Mouse (Mus musculus) thymus, postnatal 10 days (tissue): Measurements from ENCODE around the gene Aass.
"Not testable (repeated sequence)": the region's sequence is repeated elsewhere in the genome, so short reads cannot be mapped to it uniquely, and the experiment has no call there.

Experiments used
- DNase-seq, 2 experiments: peaks; one replicate each; pipeline ENCODE4 v3.0.0; 2021; ENCODE audit warnings: low spot score in 2 of 2

Aass gene

DNA sequence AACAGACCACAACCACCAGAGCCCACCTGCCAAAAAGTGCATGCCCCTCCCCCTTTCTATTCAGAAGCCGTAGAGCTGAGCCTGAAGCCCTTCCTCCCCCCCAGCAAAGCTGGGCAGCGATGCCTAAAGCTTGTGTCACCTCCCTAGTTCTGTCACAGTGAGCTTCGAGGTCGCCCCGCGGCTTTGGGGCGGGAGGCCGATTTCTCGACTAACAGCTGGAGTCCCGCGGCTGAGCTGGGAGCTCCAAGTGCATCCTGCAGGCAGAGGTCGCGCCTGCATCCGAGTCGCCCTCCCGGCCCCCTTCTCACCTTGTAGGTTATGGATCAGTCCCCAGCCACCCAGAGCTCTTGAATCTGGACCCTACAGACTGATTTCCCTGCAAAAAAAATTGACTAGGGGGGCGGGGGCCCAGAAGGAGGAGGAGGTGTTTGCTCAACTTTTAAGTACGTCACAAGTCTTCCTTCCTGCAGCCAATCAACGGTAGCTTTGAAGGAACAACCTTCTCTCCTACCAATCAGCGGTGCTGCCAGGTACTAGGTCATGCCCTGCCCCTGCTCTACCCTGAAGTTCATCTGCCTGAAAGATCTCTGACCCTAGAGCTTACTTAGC is at the start of gene Aass:
Gene Aass, minus strand, starts transcription at position 414 of the 609 bp plus-strand sequence.
- DNase-seq, result no peak

DNA sequence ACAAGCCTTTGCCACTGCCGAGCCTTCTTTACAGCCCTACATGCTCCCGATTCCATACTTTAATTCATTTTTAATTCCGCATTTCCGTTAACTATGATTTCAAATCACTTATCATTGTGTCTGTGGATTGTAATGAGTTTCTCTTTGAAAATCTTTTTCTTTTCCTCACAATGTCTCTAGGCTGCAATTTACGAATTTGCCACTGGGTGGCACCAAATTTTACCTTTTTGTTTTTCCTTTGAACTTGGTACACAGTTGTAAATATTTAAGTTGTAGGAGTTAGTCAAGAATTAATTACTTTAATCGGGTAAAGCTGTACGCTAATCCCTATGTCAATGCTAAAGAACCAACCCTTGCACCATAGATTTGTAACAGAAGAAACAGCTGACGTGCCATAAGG is 47.3 kb upstream of the Aass start:
- no peak for DNase-seq

DNA sequence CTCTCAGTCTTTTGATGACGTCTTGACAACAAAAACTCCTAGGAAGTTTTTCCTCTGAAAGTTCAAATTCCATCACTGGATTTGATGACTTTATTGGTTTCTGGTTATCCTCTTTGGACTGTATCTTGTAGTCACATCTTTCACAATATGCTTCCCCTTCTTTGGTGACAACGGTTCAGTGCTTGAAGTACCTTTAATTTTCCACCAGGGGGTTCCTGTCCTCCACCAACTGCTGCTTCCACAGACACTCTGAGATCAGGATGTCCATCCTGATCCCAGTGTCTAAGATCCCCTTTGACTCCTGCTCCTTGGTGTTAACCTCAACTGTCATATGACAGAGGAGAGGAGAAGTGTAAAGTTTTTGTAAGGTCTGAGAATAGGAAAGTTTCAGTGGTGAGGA is 31.0 kb upstream of the Aass start:
- not testable (repeated sequence) for DNase-seq

DNA sequence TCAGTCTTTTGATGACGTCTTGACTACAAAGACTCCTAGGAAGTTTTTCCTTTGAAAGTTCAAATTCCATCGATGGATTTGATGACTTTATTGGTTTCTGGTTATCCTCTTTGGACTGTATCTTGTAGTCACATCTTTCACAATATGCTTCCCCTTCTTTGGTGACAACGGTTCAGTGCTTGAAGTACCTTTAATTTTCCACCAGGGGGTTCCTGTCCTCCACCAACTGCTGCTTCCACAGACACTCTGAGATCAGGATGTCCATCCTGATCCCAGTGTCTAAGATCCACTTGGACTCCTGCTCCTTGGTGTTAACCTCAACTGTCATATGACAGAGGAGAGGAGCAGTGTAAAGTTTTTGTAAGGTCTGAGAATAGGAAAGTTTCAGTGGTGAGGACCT is 23.6 kb upstream of the Aass start:
- not testable (repeated sequence) for DNase-seq

DNA sequence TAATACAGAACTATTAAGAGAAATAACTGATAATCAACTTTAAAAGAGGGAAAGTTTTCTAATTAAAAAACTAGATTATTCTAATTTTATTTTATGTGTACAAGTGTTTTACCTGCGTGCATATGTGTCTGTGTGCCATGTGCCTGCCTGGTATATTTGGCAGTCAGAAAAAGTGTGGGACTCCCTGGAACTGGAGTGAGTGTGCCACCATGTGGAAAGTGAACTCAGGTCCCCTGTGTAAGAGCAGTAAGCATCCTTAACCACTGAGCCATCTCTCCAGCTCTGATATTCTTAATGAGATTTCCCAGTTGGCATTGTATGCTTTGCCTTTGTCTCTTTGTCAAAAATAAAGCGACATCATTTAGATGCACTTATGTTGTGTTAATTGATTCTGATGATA is 20.3 kb upstream of the Aass start:
- DNase-seq, result no peak

DNA sequence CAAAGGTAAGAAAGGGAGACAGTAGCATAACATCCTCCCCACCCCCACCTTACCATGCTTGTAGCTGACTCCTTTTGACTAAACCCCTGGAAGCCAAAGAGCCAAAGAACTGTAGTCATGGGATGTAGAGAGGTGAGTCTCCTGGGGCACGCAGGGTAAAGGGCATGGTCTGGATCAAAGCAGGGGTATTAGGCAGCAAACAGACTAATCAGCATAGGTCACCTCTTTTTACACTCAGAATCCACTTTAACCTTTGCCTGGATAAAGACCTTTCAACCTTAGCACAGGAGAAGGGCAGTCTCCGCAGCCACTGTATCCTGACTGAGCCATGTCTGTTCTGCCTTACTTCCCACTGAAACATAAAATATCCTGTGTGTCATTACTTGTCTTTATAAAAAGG is 14.4 kb upstream of the Aass start:
- no peak for DNase-seq

DNA sequence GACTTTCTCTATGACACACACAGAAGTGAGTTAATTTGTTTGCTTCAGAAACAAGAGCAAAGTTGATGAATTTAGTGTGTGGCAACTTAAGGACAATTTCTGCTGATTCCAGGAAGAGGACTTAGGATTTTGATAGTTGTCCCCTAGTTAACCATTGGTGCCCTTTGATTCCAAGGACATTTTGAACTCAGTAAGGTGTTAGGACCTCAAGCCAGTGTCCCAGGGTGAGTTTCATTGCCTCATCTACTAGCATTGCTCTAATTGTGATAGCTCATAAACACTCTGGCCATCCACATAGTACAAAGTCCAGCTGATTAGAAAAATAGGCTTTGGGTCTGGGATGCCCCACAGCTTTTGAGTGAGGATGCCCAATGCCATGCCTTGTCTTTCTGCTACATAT is 11.2 kb upstream of the Aass start:
- no peak for DNase-seq

DNA sequence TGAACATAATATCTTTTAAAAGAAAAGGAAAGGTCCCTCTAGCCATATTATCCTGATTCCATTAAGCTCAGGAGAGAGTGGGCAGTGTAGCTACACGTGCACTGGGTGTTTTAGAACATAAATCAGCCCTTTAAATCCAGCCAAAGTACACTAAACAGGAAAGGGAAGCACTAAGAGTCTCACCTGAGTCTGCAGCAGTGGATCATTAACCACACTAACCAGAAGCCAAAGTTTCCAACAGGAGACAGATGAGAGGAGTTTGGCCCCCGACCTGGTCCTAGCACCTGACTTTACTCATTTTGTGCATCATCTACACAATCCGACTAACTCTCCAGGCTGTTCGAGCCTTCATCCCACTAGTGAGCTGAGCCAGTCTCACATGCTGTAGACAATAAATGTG is 1.8 kb downstream of the Aass start:
- DNase-seq, result no peak

DNA sequence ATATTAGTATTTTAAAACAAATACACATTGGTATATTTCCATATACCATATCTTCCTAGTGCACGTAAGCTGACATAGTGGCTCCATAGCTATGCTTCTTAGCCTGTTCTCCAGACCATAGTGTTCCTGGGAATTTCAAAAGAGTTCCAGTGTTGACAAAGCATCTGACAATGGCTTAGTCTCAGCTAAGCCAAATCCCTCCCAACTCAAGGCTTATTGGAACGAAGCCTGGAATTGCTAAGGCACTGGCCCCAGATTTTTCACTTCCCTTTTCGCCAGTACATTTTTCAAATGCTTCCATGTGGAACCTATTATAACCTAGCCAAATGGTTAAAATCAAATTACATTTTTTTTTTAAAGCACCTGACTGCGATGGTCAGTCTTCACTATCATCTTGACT is 3.6 kb downstream of the Aass start:
- DNase-seq, result no peak

DNA sequence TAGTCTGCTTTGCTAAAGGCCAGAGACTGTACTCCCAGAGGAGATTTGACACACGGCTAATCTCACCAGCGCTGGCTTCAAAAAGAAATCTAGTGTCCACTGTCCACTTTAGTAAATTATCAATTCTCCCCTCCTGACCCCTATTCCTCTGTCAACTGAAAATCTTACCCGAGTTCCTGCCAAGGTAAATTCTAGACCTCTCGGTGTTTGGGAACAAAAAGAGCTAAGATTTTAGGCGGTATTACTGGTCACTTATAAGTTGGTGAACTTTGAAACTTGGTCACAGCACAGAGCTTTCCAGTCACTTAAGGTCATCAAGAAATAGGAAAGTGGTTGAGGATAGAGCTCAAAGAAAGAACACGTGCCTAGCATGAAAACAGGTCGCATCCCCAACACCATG is 6.1 kb downstream of the Aass start:
- DNase-seq, result no peak

DNA sequence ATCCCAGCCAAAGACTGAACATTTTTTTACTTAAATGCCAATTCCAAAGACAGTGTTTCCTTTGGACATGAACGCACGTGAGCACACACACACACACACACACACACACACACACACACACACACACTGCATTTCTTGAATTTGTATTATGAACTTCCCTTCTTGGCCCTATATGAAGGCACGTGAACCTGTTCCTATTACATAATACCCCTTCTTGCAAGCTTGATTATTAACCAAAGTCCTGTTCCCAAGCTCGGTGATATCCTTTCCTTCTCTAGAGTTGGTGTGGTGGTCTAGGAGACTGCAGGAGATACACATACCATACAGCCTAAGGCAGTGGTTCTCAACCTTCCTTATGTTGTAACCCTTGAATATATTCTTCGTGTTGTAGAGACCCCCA is 7.0 kb downstream of the Aass start:
- DNase-seq, result no peak

DNA sequence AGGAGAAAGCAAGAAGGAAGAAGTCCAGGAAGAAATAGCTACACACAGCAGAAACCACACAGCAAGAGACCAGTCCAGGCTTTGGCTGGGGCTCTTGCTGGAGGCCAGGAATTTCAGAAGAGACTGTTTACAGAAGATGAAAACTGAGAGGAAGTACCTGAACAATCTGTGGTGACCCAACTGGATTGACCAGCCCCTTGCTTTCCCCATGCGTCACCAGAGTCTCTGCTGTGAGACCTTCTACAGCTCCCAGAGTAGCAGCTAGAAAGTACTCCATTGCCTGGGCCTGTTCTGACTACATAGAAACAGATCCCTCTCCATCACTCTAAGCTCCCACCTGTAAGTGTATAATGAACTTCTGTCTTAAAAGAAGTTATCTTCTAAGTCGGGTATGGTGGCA is 8.0 kb downstream of the Aass start:
- no peak for DNase-seq

DNA sequence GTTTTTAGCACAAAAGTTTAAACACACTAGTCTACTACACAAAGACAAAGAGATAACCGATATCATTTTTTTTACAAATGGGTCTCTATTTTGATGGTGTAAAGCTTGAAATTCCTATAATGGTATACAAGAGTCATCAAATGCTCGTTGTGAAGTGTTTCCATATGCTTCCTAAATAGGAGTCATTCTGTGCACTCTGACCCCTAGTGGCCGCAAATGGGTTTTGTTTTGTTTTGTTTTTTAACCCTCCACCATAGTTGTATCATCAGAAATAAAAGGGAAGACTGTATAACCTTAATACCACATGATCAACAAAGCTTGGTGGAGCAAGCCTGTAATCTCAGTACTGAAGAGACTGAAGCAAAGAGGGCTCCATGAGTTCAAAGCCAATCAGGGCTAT is 9.9 kb downstream of the Aass start:
- no peak for DNase-seq

DNA sequence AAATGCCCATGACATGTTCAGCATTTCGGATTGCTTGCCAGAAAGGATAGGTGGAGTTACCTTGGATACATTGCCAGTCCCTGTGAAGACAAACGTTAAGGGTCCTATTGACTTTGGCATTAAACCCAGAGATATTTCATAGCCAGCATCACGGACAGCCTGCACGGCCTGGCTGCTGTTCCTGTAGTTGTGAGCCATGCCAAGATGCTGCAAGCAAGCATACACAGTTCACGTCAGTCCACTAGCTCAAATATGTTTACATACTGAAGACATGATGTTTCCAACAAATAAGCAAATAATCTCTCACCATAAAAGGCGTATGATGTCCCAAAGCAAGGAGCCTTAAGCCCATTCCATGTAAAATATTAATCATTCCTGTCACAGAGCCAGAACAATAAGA is 18.0 kb downstream of the Aass start:
- no peak for DNase-seq

DNA sequence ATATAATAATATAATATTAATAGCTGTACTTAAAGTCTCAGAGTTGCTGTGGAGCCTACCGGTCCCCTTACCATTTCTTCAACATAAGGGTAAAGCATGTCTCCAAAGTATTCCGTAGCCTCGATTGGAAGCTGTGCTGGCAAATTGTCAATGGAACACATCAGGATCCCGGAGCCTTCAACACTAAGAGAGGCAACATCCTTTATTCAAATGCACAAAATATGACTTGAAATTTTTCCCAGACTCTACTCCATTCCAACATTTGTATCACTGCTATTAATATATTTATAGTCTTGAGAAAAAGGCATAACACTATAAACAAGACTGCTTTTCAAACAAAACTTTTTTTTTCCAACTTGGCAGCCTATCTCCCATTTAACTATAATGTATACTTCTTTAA is 25.7 kb downstream of the Aass start:
- DNase-seq, result no peak

DNA sequence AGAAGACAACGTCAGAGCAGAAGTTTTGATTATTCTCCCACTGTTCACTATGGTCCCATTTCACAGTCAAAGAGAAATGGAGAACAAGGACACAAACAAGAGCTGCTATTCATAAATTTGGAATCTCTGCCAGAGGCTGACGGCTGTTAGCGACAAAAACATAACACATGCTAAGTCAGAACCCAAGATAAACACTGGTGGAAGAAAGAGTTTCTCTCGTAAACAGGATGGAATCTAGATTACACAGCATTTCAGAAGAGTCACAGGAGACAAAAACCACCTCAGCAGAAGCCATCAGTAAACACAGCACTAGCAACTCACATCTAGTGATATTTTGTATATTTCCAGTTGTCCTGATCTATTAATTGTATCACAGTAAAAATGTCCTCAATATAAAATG is 26.4 kb downstream of the Aass start:
- DNase-seq, result no peak

DNA sequence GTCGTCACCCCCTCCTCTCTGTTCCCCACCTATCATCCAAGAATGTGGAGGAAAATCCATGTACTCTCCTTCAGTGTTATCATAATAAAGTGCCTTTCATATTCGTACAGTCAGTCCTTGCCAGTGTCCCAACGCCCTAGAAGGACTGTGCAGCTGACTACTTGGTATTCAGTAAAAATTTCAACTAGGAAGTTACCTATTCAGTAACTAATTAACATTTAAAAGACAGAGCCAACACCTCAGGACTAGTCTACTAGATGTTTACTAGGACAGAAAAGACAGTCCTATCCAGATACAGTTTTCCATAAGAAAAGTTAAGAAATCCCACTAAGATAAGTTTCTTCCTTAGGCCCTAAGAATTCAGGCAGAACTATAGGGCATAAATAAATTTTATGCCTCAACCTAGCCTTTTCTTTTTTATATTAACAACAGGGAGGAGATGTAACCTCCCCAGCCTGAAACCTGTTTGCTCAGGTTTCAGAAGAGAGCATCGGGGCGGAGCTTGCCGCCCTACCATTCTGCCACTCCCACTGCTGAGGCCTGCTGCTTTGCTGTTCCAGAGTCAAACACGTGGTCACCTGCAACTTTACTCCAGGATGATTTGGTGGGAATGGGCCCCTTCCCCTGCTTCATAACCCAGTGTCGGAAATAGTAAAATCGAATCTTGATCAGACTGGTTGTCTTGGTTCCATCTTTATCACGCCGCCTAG is 42.3 kb downstream of the Aass start:
- DNase-seq, result not testable (repeated sequence)

DNA sequence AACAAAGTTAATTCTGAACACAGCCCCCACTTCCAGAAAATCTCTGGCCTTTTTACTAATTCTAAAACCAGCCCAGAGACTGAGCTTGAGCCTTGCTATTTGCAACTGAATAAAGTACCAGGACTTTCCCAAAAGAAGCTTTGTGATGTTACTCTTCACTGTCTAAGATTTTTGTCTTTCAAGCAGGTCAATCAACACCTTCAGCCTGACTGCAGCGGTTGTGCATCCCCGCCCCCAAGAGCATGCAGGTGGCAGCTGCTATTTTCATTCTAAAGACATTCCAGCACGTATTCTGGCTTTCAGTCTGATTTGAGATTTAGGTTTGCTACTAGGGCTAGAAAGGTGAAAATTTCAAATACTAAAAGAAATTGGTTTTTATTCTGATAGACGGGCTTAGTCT is 43.5 kb downstream of the Aass start:
- DNase-seq, result not testable (repeated sequence)

DNA sequence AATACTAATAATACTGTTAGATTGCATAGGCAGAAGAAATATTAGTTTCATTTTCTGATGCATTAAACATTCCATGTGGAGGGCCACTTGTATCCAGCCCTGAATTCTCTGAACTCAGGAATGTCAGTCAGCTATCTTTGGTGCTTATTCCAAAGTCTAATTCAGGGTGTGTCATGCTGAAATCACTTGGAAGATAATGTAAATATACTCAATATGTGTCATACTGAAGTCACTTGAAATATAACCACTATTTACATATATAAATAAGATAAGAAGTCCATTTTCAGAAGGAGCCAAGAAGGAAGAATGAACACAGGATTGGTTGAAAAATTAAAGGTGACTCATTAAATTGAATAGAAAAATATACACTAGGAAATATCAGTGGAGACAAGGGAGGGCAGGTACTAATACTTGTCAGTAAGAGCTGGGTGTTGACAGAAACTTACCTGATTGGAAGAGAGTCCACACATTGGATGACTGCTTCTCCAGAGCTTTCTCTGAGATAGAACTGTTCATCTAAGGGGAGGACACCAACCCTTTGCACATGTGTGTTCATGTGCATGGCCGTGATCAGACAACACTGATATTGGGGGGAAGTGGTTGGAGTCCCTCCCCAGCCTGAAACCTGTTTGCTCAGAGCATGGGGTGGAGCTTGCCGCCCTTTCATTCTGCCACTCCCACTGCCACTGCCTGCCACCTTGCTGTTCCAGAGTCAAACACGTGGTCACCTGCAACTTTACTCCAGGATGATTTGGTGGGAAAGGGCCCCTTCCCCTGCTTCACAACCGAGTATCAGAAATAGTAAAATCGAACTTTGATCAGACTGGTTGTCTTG is 48.0 kb downstream of the Aass start:
- DNase-seq, result no peak

DNA sequence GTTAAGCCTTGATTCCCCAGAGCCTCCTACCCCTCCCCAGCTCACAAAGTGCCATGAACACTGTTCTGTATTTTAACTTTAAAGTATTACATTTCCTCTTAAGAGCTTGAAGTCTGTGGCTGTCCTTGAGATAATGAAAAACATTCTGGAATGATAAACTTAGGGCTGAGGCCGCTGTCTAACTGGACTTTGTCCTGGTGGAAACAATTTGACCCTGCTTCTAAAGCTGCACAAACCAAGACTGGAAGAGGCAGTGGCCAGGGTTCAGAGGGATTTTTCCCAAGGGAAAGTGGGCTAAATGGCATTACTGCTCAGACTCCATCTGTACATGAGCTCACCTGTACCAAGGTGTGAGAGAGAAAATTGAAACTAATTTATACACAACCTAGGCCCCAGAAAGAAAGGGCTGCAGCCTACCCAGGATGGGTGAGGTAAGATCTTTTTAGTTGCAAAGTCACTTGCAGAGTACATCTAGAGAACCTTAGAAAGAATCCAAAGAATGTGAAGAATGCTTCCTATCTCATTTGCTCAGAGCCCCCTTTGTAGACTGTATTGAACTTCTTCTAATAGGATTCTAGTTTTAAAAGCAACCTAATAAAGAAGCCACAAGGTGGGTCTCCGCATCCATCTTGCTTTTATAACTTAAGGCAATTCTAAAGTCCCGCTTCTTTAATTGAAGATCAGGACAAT is 52.6 kb downstream of the Aass start:
- DNase-seq, result no peak

DNA sequence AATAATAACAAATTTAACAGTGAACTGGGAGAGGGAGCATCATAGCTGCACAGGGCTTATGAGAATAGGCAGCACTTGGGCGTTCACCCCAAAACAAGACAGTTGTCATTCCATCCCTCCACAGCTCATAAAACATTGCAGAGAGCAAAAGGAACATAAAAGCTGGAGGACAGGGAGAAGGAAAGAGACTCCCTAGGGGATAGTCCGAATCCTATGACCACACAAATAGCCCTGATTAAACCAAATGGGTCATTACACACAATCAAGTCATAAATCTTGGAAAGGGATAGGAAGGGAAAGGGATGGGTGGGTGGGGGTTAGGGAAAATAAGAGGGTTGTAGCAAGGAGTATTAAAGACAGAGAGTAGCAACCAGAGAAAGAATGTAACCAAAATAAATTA is 54.5 kb downstream of the Aass start:
- no peak for DNase-seq

DNA sequence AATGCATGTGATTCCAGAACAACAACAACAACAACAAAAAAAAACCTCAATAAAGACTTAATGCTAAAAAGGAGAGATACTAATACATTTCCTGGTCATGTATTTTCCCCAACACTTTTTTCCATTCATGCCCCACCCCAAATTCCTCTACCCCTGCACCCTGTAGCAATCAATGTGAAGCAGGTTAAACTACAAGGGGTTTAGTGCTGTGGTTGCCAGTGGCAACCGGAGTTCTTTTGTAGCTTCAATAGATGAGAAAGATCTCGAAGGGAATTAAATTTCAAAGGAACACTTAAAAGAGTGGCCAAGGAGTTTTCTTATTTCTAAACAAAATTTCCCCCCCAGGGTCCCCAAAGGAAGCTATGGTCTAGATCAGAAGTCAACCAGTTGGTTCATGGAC is 56.7 kb downstream of the Aass start:
- no peak for DNase-seq
